ENCODE assay signal across 8 mouse cellular contexts in the genomic region with DNA sequence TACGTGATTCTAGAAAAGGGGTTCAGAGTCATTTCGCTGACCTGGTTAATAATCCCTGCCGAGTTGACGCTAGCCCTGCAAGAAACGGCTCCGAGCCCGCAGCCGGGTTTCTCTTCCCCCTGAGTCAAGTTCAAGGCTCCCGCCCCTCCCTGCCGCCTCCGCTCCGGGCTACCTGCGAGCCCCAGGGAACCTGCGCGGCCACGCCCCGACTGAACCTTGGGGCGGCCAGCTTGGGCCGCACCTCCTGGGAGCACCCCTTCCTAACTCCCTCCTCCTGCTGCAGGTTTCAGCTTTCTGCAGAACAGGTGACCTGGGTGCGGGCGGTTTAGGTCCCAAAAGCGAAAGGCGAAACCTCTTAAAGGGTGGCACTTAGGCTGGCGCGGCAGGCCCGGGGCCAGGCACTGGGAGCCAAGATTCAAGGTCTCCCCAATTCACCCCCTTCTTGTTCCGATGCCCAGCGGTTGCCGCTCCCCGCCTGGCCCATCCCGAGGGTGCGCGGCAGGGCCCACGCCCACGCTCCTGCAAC. TPM values are rescaled to one million over a fixed set of nuclear protein-coding genes. Genes with fewer than 3 reads are reported as not detected.
DNase-seq lines count a peak whose midpoint lies in the region; ATAC-seq and TF ChIP-seq lines count a peak whose summit lies in the region.

No protein-coding gene starts in this region.

- H3ac ChIP-seq in myocyte (ENCODE audit: control insufficient read depth, insufficient read length): peak overlapping the region; percentile 20

- dilution Hi-C loops in CH12.LX (cut with MboI; ENCODE audit: extremely low pct_ligation_motif_present, extremely low pct_unique_long_range_greater_than_20kb, low sequenced_read_pairs): no loop called here

- peaks cover 7 to 19% of the 10 kb centered on the region in 2 experiments for H3K36me3 ChIP-seq in CH12.LX (replicated peaks in 1 of 2; ENCODE audit: control insufficient read depth in 1 of 2, insufficient read depth in 1 of 2, low read length in 1 of 2)
- no peaks in the 10 kb centered on the region for H3K36me3 ChIP-seq in embryonic facial prominence, embryonic 13.5 days
- H3K36me3 ChIP-seq in hindbrain, postnatal 0 days (ENCODE audit: insufficient read depth, low read length): no peaks in the 10 kb centered on the region
- H3K36me3 ChIP-seq in liver, embryonic 12.5 days: peaks cover 14% of the 10 kb centered on the region
- H3K36me3 ChIP-seq in myocyte (ENCODE audit: control insufficient read depth, insufficient read depth): no peaks in the 10 kb centered on the region

- TF ChIP-seq EP300 in CH12.LX (IDR thresholded peaks at IDR 0.05; ENCODE audit: low read length): no peak

- DNase-seq in CH12.LX (ENCODE audit: extremely low read depth) (peak; percentile 77), ZHBTc4 (ENCODE audit: low read depth, low spot score) (peak; percentile 67)
- no peak for DNase-seq in hindbrain, postnatal 0 days (ENCODE audit: low spot score)
- peak; percentile 73 to 78 for DNase-seq in thymus, adult 18-20 months
- DNase-seq in frontal cortex, postnatal 25 days (ENCODE audit: low spot score in 2 of 2): no peak

- TF ChIP-seq POLR2A in CH12.LX (IDR thresholded peaks at IDR 0.05; ENCODE audit: low read depth, low read length): peak; percentile 50
- no peak for TF ChIP-seq POLR2A in myocyte (IDR thresholded peaks at IDR 0.05; ENCODE audit: insufficient read length, low read depth)

- TF ChIP-seq RAD21 in CH12.LX (IDR thresholded peaks at IDR 0.05; ENCODE audit: low read depth, low read length): no peak; the same call in 1 of the 2 replicates

- H3K27me3 ChIP-seq in CH12.LX (replicated peaks) (no peaks in the 10 kb centered on the region), myocyte (ENCODE audit: control insufficient read depth, insufficient read depth, insufficient read length) (peaks cover 38% of the 10 kb centered on the region)
- peaks cover 34% of the 10 kb centered on the region for H3K27me3 ChIP-seq in embryonic facial prominence, embryonic 13.5 days
- peaks cover 3% of the 10 kb centered on the region; the same call in 1 of the 2 replicates for H3K27me3 ChIP-seq in hindbrain, postnatal 0 days (ENCODE audit: insufficient read depth, low read length)
- peaks cover 21% of the 10 kb centered on the region; the same call in 1 of the 2 replicates for H3K27me3 ChIP-seq in liver, embryonic 12.5 days (replicated peaks)

- under 1% methylated on average over 35 of the region's 35 CpGs for WGBS in embryonic facial prominence, embryonic 13.5 days
- under 1% methylated on average over 35 of the region's 35 CpGs for WGBS in hindbrain, postnatal 0 days
- WGBS in liver, embryonic 12.5 days (ENCODE audit: insufficient replicate concordance): under 1% methylated on average over 35 of the region's 35 CpGs

- H3K4me1 ChIP-seq in CH12.LX (ENCODE audit: control insufficient read depth in 1 of 2, insufficient read depth in 2 of 2): peaks cover 0 to 48% of the 10 kb centered on the region in 2 experiments; a peak in 2 of 4 replicates
- H3K4me1 ChIP-seq in embryonic facial prominence, embryonic 13.5 days: peaks cover 17% of the 10 kb centered on the region
- H3K4me1 ChIP-seq in hindbrain, postnatal 0 days (ENCODE audit: insufficient read depth, low read length): no peaks in the 10 kb centered on the region
- peaks cover 59% of the 10 kb centered on the region for H3K4me1 ChIP-seq in liver, embryonic 12.5 days

- no peak for TF ChIP-seq CTCF in CH12.LX (conservative IDR thresholded peaks at IDR 0.05 in 1 of 2, IDR thresholded peaks at IDR 0.05 in 1 of 2; ENCODE audit: low read depth in 2 of 2, low read length in 2 of 2)
- TF ChIP-seq CTCF in hindbrain, postnatal 0 days (IDR thresholded peaks at IDR 0.05; ENCODE audit: low read depth): no peak

- H3K27ac ChIP-seq in CH12.LX (ENCODE audit: insufficient read depth, low read depth): peak overlapping the region; percentile 80
- no peak overlapping the region for H3K27ac ChIP-seq in embryonic facial prominence, embryonic 13.5 days
- H3K27ac ChIP-seq in hindbrain, postnatal 0 days: no peak overlapping the region
- H3K27ac ChIP-seq in liver, embryonic 12.5 days: peak overlapping the region; percentile 82

- H3K4me2 ChIP-seq in CH12.LX (ENCODE audit: insufficient read depth, low read depth, poor library complexity, severe bottlenecking): peak overlapping the region; percentile 85
- H3K4me2 ChIP-seq in embryonic facial prominence, embryonic 13.5 days: peak overlapping the region; percentile 100
- H3K4me2 ChIP-seq in hindbrain, postnatal 0 days (ENCODE audit: low read depth, low read length): peak overlapping the region; percentile 100
- peak overlapping the region; percentile 100 for H3K4me2 ChIP-seq in liver, embryonic 12.5 days
- H3K4me2 ChIP-seq in myocyte (ENCODE audit: low read depth): peak overlapping the region; percentile 97

- no peaks in the 10 kb centered on the region for H3K9me3 ChIP-seq in CH12.LX (replicated peaks; ENCODE audit: low read length)
- H3K9me3 ChIP-seq in embryonic facial prominence, embryonic 13.5 days: no peaks in the 10 kb centered on the region
- H3K9me3 ChIP-seq in hindbrain, postnatal 0 days (ENCODE audit: low read length): no peaks in the 10 kb centered on the region
- no peaks in the 10 kb centered on the region for H3K9me3 ChIP-seq in liver, embryonic 12.5 days (replicated peaks)

- in situ Hi-C loops in CH12.LX (cut with MboI; ENCODE audit: low pct_ligation_motif_present, low pct_unique_long_range_greater_than_20kb, low sequenced_read_pairs): no loop called here

- 0 out of 2 replicates have a peak, but pooled peaks have one; percentile 40 for ATAC-seq in embryonic facial prominence, embryonic 13.5 days (ENCODE audit: insufficient number of reproducible peaks, insufficient read depth, low FRiP score, low TSS enrichment, low read depth)
- no peak; the same call in 1 of the 2 replicates for ATAC-seq in hindbrain, postnatal 0 days
- ATAC-seq in liver, embryonic 12.5 days: peak; percentile 58

- peak overlapping the region; percentile 66 to 83 (median 80) for H3K4me3 ChIP-seq in CH12.LX (replicated peaks in 1 of 3; ENCODE audit: low read depth in 2 of 3, low read length in 2 of 3, poor library complexity in 1 of 3)
- peak overlapping the region; percentile 71 for H3K4me3 ChIP-seq in embryonic facial prominence, embryonic 13.5 days
- H3K4me3 ChIP-seq in hindbrain, postnatal 0 days (ENCODE audit: low read length): peak overlapping the region; percentile 66
- H3K4me3 ChIP-seq in liver, embryonic 12.5 days: peak overlapping the region; percentile 81
- H3K4me3 ChIP-seq in myocyte: peak overlapping the region; percentile 17

- H3K79me2 ChIP-seq in CH12.LX (replicated peaks; ENCODE audit: control insufficient read depth, extremely low read depth, insufficient read depth, poor library complexity, severe bottlenecking) (peaks cover 15% of the 10 kb centered on the region), myocyte (ENCODE audit: control insufficient read depth, insufficient read depth) (no peaks in the 10 kb centered on the region)

- H3K9ac ChIP-seq in CH12.LX (ENCODE audit: insufficient read depth, low read depth): peak overlapping the region; percentile 77
- H3K9ac ChIP-seq in embryonic facial prominence, embryonic 13.5 days: peak overlapping the region; percentile 85
- H3K9ac ChIP-seq in hindbrain, postnatal 0 days (replicated peaks; ENCODE audit: low read length): peak overlapping the region; percentile 44
- H3K9ac ChIP-seq in liver, embryonic 12.5 days: peak overlapping the region; percentile 84

TF ChIP-seq in CH12.LX, 34 proteins besides CTCF, POLR2A, EP300 and RAD21 (continues in another document):
- TF ChIP-seq MAX (IDR thresholded peaks at IDR 0.05; ENCODE audit: low read length) (no peak; the same call in 1 of the 2 replicates), E2F4 (IDR thresholded peaks at IDR 0.05; ENCODE audit: insufficient replicate concordance, low read depth, low read length) (no peak), ZNF384 (IDR thresholded peaks at IDR 0.05; ENCODE audit: low read depth, low read length) (no peak), TCF12 (IDR thresholded peaks at IDR 0.05; ENCODE audit: low read depth, low read length) (peak; percentile 45; the same call in 1 of the 2 replicates), ETS1 (conservative IDR thresholded peaks at IDR 0.05; ENCODE audit: low read depth, low read length) (no peak), SIN3A (IDR thresholded peaks at IDR 0.05; ENCODE audit: low read length) (no peak; the same call in 1 of the 2 replicates), ZMIZ1 (IDR thresholded peaks at IDR 0.05; ENCODE audit: low read depth, low read length) (no peak), KAT2A (IDR thresholded peaks at IDR 0.05; ENCODE audit: insufficient replicate concordance, low read length) (no peak), ELF1 (IDR thresholded peaks at IDR 0.05; ENCODE audit: low read depth, low read length) (no peak), MAZ (IDR thresholded peaks at IDR 0.05; ENCODE audit: low read depth, low read length) (no peak; the same call in 1 of the 2 replicates)

TF ChIP-seq in myocyte, 11 proteins besides CTCF, POLR2A, EP300 and RAD21:
- no peak for TF ChIP-seq TCF12 (IDR thresholded peaks at IDR 0.05; ENCODE audit: insufficient read depth, poor library complexity, severe bottlenecking)
- TF ChIP-seq REST (IDR thresholded peaks at IDR 0.05; ENCODE audit: insufficient read depth, insufficient read length): no peak
- TF ChIP-seq POLR2AphosphoS2 (IDR thresholded peaks at IDR 0.05; ENCODE audit: insufficient read length, low read depth): no peak
- no peak for TF ChIP-seq USF1 (IDR thresholded peaks at IDR 0.05; ENCODE audit: low read depth)
- TF ChIP-seq CEBPB (IDR thresholded peaks at IDR 0.05; ENCODE audit: insufficient read depth, poor library complexity, severe bottlenecking): no peak
- TF ChIP-seq TCF3 (IDR thresholded peaks at IDR 0.05; ENCODE audit: insufficient read length, low read depth): no peak
- TF ChIP-seq MAX (IDR thresholded peaks at IDR 0.05; ENCODE audit: low read depth): no peak
- TF ChIP-seq MYOD1 (IDR thresholded peaks at IDR 0.05; ENCODE audit: control insufficient read depth in 1 of 3, insufficient read length in 2 of 3, low read depth in 2 of 3): no peak
- no peak for TF ChIP-seq E2F4 (IDR thresholded peaks at IDR 0.05; ENCODE audit: insufficient read depth)
- no peak for TF ChIP-seq MYOG (IDR thresholded peaks at IDR 0.05; ENCODE audit: control insufficient read depth in 1 of 3, insufficient read depth in 1 of 3, insufficient read length in 2 of 3, low read depth in 2 of 3)
- no peak for TF ChIP-seq SRF (IDR thresholded peaks at IDR 0.05; ENCODE audit: control insufficient read depth, insufficient read length, low read depth)

RNA-seq across cellular contexts. Expression of gene Myb, which starts 1.8 kb away (rescaled TPM):
- total RNA-seq in CH12.LX (2012; rRNA removed): 11.1 and 16.5 TPM in 2 replicates
- total RNA-seq in CH12.LX (2014; rRNA removed): 19.1 and 21.1 TPM in 2 replicates
- polyA plus RNA-seq in CH12.LX (2012; ENCODE audit: insufficient read length, low read depth): 18.5 and 24.0 TPM in 2 replicates
- polyA plus RNA-seq in embryonic facial prominence, embryonic 13.5 days (2015; fragmentation: Nextera tagmentation; extraction: Ambion mirVana): 4.5 and 6.2 TPM in 2 replicates
- 3.3 and 4.0 TPM in 2 replicates for total RNA-seq in hindbrain, postnatal 0 days (2014; rRNA removed)
- 2.0 and 2.2 TPM in 2 replicates for polyA plus RNA-seq in hindbrain, postnatal 0 days (2015; fragmentation: Nextera tagmentation; extraction: Ambion mirVana)
- polyA plus RNA-seq in liver, embryonic 12.5 days (2016; fragmentation: Nextera tagmentation; extraction: Ambion mirVana): 24.3 and 24.7 TPM in 2 replicates
- 0.02 TPM for polyA plus RNA-seq in myocyte (2012; fragmentation: generic; extraction: Trizol)

Comparison
In these comparisons a context has a peak if more than half of its experiments do, and no peak if none do; other contexts are left out.
1. DNase-seq: peak in CH12.LX (single experiment), ZHBTc4 (single experiment) and thymus, adult 18-20 months (2 of 2); none in hindbrain, postnatal 0 days (single experiment) and frontal cortex, postnatal 25 days (0 of 2).
2. H3K27ac ChIP-seq: peak in CH12.LX (single experiment) and liver, embryonic 12.5 days (single experiment); none in embryonic facial prominence, embryonic 13.5 days (single experiment) and hindbrain, postnatal 0 days (single experiment).
3. H3K4me3 ChIP-seq: peak in every context shown above with its lines; median percentile 81 in liver, embryonic 12.5 days; 80 in CH12.LX; 71 in embryonic facial prominence, embryonic 13.5 days; 66 in hindbrain, postnatal 0 days; 17 in myocyte.
4. Peak in every context shown above with its lines, with median percentiles within 50 percentile points of each other: H3K4me2 ChIP-seq and H3K9ac ChIP-seq.